14 mouse cellular contexts compared by ENCODE assay signal in genomic region chr2:117092946-117093401, GRCm38 (mm10). TPM values are rescaled to one million over a fixed set of nuclear protein-coding genes. Genes with fewer than 3 reads are reported as not detected.
DNase-seq lines count a peak whose midpoint lies in the region; ATAC-seq and TF ChIP-seq lines count a peak whose summit lies in the region.
"Had no signal": no experiment of that assay in that cellular context is flagged by ENCODE, and none has a peak within 500 bp of the region (broad histone marks: within the 10 kb centered on the region; RNA-seq: fewer than 3 reads in every experiment).

No protein-coding gene starts in this region.

- H3K4me3 ChIP-seq in heart, embryonic 12.5 days, result no peak overlapping the region
- H3K4me3 ChIP-seq in brown adipose tissue, adult 24 weeks (ENCODE audit: insufficient read depth, low read depth, low read length), result no peak overlapping the region
- H3K4me3 ChIP-seq in hindbrain, postnatal 0 days (ENCODE audit: low read length), result no peak overlapping the region
- no peak overlapping the region for H3K4me3 ChIP-seq in forebrain, embryonic 10.5 days
- H3K4me3 ChIP-seq in midbrain, postnatal 0 days (ENCODE audit: low read depth, low read length), result no peak overlapping the region
- H3K4me3 ChIP-seq: hindbrain, embryonic 12.5 days had no signal

- no peak for ATAC-seq in heart, embryonic 12.5 days (ENCODE audit: insufficient number of reproducible peaks, low FRiP score)
- no peak for ATAC-seq in hindbrain, postnatal 0 days
- ATAC-seq in midbrain, postnatal 0 days (ENCODE audit: low FRiP score), result no peak
- ATAC-seq: activated CD4-positive, CD25-positive, alpha-beta regulatory T cell, adult 4 months; CD4-positive, CD25-positive, alpha-beta regulatory T cell, adult 4 months; forebrain, embryonic 14.5 days; liver, postnatal 0 days; midbrain, embryonic 16.5 days had no signal

- DNase-seq in heart, adult 9 months (ENCODE audit: low spot score in 2 of 2), result no peak
- DNase-seq in 416B (ENCODE audit: low read depth), result peak; percentile 95
- peak; percentile 10 for DNase-seq in kidney, postnatal 14 days
- no peak for DNase-seq in hindbrain, postnatal 0 days (ENCODE audit: low spot score)
- DNase-seq in forebrain, embryonic 10.5 days (ENCODE audit: extremely low spot score, low spot score), result no peak
- DNase-seq in midbrain, postnatal 0 days (ENCODE audit: low spot score), result no peak
- DNase-seq: liver, postnatal 0 days had no signal

- no peaks in the 10 kb centered on the region for H3K27me3 ChIP-seq in heart, embryonic 12.5 days (replicated peaks)
- H3K27me3 ChIP-seq in hindbrain, postnatal 0 days (ENCODE audit: insufficient read depth, low read length), result no peaks in the 10 kb centered on the region
- H3K27me3 ChIP-seq in forebrain, embryonic 10.5 days (ENCODE audit: poor library complexity, severe bottlenecking), result peaks cover 2% of the 10 kb centered on the region; the same call in 1 of the 2 replicates
- no peaks in the 10 kb centered on the region for H3K27me3 ChIP-seq in midbrain, postnatal 0 days (ENCODE audit: insufficient read depth, low read length)
- H3K27me3 ChIP-seq: hindbrain, embryonic 12.5 days had no signal

- no peak for TF ChIP-seq CTCF in hindbrain, postnatal 0 days (IDR thresholded peaks at IDR 0.05; ENCODE audit: low read depth)
- no peak for TF ChIP-seq CTCF in midbrain, postnatal 0 days (IDR thresholded peaks at IDR 0.05)

- no peaks in the 10 kb centered on the region for H3K9me3 ChIP-seq in heart, embryonic 12.5 days (replicated peaks)
- no peaks in the 10 kb centered on the region for H3K9me3 ChIP-seq in hindbrain, postnatal 0 days (ENCODE audit: low read length)
- no peaks in the 10 kb centered on the region for H3K9me3 ChIP-seq in forebrain, embryonic 10.5 days
- no peaks in the 10 kb centered on the region for H3K9me3 ChIP-seq in midbrain, postnatal 0 days (ENCODE audit: low read length)

- H3K36me3 ChIP-seq in heart, embryonic 12.5 days, result no peaks in the 10 kb centered on the region
- no peaks in the 10 kb centered on the region for H3K36me3 ChIP-seq in hindbrain, postnatal 0 days (ENCODE audit: insufficient read depth, low read length)
- H3K36me3 ChIP-seq in forebrain, embryonic 10.5 days (replicated peaks), result no peaks in the 10 kb centered on the region
- no peaks in the 10 kb centered on the region for H3K36me3 ChIP-seq in midbrain, postnatal 0 days (ENCODE audit: insufficient read depth, low read length)
- H3K36me3 ChIP-seq: hindbrain, embryonic 12.5 days had no signal

- 17% methylated on average over 2 of the region's 2 CpGs for WGBS in heart, embryonic 12.5 days
- WGBS in hindbrain, postnatal 0 days, result 68% methylated on average over 2 of the region's 2 CpGs
- 70% methylated on average over 2 of the region's 2 CpGs for WGBS in forebrain, embryonic 10.5 days
- WGBS in midbrain, postnatal 0 days, result 59% methylated on average over 2 of the region's 2 CpGs

- peaks cover 31% of the 10 kb centered on the region for H3K4me1 ChIP-seq in heart, embryonic 12.5 days (replicated peaks)
- H3K4me1 ChIP-seq in brown adipose tissue, adult 24 weeks (ENCODE audit: control insufficient read depth, insufficient read depth, insufficient read length, low read length), result peaks cover 21% of the 10 kb centered on the region; the same call in 1 of the 2 replicates
- no peaks in the 10 kb centered on the region for H3K4me1 ChIP-seq in hindbrain, postnatal 0 days (ENCODE audit: insufficient read depth, low read length)
- peaks cover 19% of the 10 kb centered on the region; the same call in 1 of the 2 replicates for H3K4me1 ChIP-seq in forebrain, embryonic 10.5 days
- no peaks in the 10 kb centered on the region for H3K4me1 ChIP-seq in midbrain, postnatal 0 days (ENCODE audit: insufficient read depth, low read length)
- H3K4me1 ChIP-seq: hindbrain, embryonic 12.5 days had no signal

- H3K27ac ChIP-seq in heart, embryonic 12.5 days (ENCODE audit: poor library complexity, severe bottlenecking), result peak overlapping the region; percentile 25; the same call in 1 of the 2 replicates
- H3K27ac ChIP-seq in brown adipose tissue, adult 24 weeks (replicated peaks; ENCODE audit: low read depth, low read length), result peak overlapping the region; percentile 37
- H3K27ac ChIP-seq in hindbrain, postnatal 0 days, result no peak overlapping the region
- H3K27ac ChIP-seq in forebrain, embryonic 10.5 days, result no peak overlapping the region
- no peak overlapping the region for H3K27ac ChIP-seq in midbrain, postnatal 0 days (ENCODE audit: low read depth, low read length)
- H3K27ac ChIP-seq: hindbrain, embryonic 12.5 days had no signal

- H3K9ac ChIP-seq in heart, embryonic 12.5 days, result no peak overlapping the region
- H3K9ac ChIP-seq in hindbrain, postnatal 0 days (replicated peaks; ENCODE audit: low read length), result no peak overlapping the region
- H3K9ac ChIP-seq in midbrain, postnatal 0 days (replicated peaks; ENCODE audit: low read length, poor library complexity, severe bottlenecking), result no peak overlapping the region
- H3K9ac ChIP-seq: hindbrain, embryonic 12.5 days; liver, postnatal 0 days had no signal

- no peak overlapping the region for H3K4me2 ChIP-seq in heart, embryonic 12.5 days
- no peak overlapping the region for H3K4me2 ChIP-seq in hindbrain, postnatal 0 days (ENCODE audit: low read depth, low read length)
- no peak overlapping the region for H3K4me2 ChIP-seq in midbrain, postnatal 0 days (ENCODE audit: low read depth, low read length, poor library complexity, severe bottlenecking)
- H3K4me2 ChIP-seq: hindbrain, embryonic 12.5 days had no signal

RNA-seq across cellular contexts. Expression of gene Spred1, which starts 28.2 kb away (rescaled TPM):
- 13.8 and 14.7 TPM in 2 replicates for polyA plus RNA-seq in heart, embryonic 12.5 days (2016; fragmentation: Nextera tagmentation; extraction: Ambion mirVana)
- polyA plus RNA-seq in brown adipose tissue, adult 24 weeks (2012; ENCODE audit: insufficient read depth, insufficient read length, missing spikeins), result 7.1 and 12.1 TPM in 2 replicates
- 50.0 and 57.1 TPM in 2 replicates for total RNA-seq in hindbrain, postnatal 0 days (2014; rRNA removed)
- polyA plus RNA-seq in hindbrain, postnatal 0 days (2015; fragmentation: Nextera tagmentation; extraction: Ambion mirVana), result 15.3 and 15.5 TPM in 2 replicates
- polyA plus RNA-seq in forebrain, embryonic 10.5 days (2016; fragmentation: Nextera tagmentation; extraction: Ambion mirVana), result 7.2 and 7.4 TPM in 2 replicates
- 46.7 and 59.3 TPM in 2 replicates for total RNA-seq in midbrain, postnatal 0 days (2014; rRNA removed)
- polyA plus RNA-seq in midbrain, postnatal 0 days (2015; fragmentation: Nextera tagmentation; extraction: Ambion mirVana), result 10.7 and 12.9 TPM in 2 replicates

Comparison
In these comparisons a context has a peak if more than half of its experiments do, and no peak if none do; other contexts are left out.
1. H3K27ac ChIP-seq: peak in heart, embryonic 12.5 days (single experiment) and brown adipose tissue, adult 24 weeks (single experiment); none in hindbrain, postnatal 0 days (single experiment), forebrain, embryonic 10.5 days (single experiment) and midbrain, postnatal 0 days (single experiment).
2. DNase-seq: peak in 416B (single experiment) and kidney, postnatal 14 days (single experiment); none in heart, adult 9 months (0 of 2), hindbrain, postnatal 0 days (single experiment), forebrain, embryonic 10.5 days (single experiment) and midbrain, postnatal 0 days (single experiment).